19 mouse cellular contexts compared by ENCODE assay signal in genomic region chr1:157532826-157533460, GRCm38 (mm10). TPM values are rescaled to one million over a fixed set of nuclear protein-coding genes. Genes with fewer than 3 reads are reported as not detected.
DNase-seq lines count a peak whose midpoint lies in the region; ATAC-seq lines count a peak whose summit lies in the region.
"Had no signal": no experiment of that assay in that cellular context is flagged by ENCODE, and none has a peak within 500 bp of the region (broad histone marks: within the 10 kb centered on the region; RNA-seq: fewer than 3 reads in every experiment).

No protein-coding gene starts in this region.

- H3K4me3 ChIP-seq in limb, embryonic 12.5 days (replicated peaks), result no peak overlapping the region
- no peak overlapping the region for H3K4me3 ChIP-seq in limb, embryonic 10.5 days
- H3K4me3 ChIP-seq: embryonic facial prominence, embryonic 13.5 days; hindbrain, embryonic 12.5 days; limb, embryonic 13.5 days; midbrain, embryonic 13.5 days; neural tube, embryonic 12.5 days had no signal

- no peak for ATAC-seq in limb, embryonic 12.5 days (ENCODE audit: insufficient number of reproducible peaks, insufficient read depth, low FRiP score, low TSS enrichment, low read depth)
- peak; percentile 31; the same call in 1 of the 2 replicates for ATAC-seq in neutrophil, adult 5-6 weeks (ENCODE audit: extremely low read depth, insufficient number of reproducible peaks, low FRiP score, poor library complexity, severe bottlenecking)
- ATAC-seq: intestine, embryonic 16.5 days; midbrain, embryonic 13.5 days had no signal

- peaks cover 8% of the 10 kb centered on the region for H3K27me3 ChIP-seq in limb, embryonic 12.5 days
- H3K27me3 ChIP-seq in limb, embryonic 10.5 days (ENCODE audit: low read depth, poor library complexity, severe bottlenecking), result no peaks in the 10 kb centered on the region
- H3K27me3 ChIP-seq: embryonic facial prominence, embryonic 13.5 days; limb, embryonic 13.5 days; midbrain, embryonic 13.5 days; neural tube, embryonic 12.5 days had no signal

- H3K4me1 ChIP-seq in limb, embryonic 12.5 days (replicated peaks), result peaks cover 5% of the 10 kb centered on the region; the same call in 1 of the 2 replicates
- peaks cover 15% of the 10 kb centered on the region for H3K4me1 ChIP-seq in limb, embryonic 10.5 days
- H3K4me1 ChIP-seq: hindbrain, embryonic 12.5 days; midbrain, embryonic 13.5 days; neural tube, embryonic 12.5 days had no signal

- H3K9me3 ChIP-seq in limb, embryonic 12.5 days, result no peaks in the 10 kb centered on the region
- H3K9me3 ChIP-seq in limb, embryonic 10.5 days (replicated peaks), result no peaks in the 10 kb centered on the region
- H3K9me3 ChIP-seq: embryonic facial prominence, embryonic 13.5 days; hindbrain, embryonic 12.5 days; limb, embryonic 13.5 days; midbrain, embryonic 13.5 days; neural tube, embryonic 12.5 days had no signal

- H3K4me2 ChIP-seq in limb, embryonic 12.5 days, result no peak overlapping the region
- H3K4me2 ChIP-seq: embryonic facial prominence, embryonic 13.5 days; hindbrain, embryonic 12.5 days; limb, embryonic 13.5 days; midbrain, embryonic 13.5 days; neural tube, embryonic 12.5 days had no signal

- H3K9ac ChIP-seq in limb, embryonic 12.5 days (replicated peaks), result peak overlapping the region; percentile 27; the same call in 1 of the 2 replicates
- H3K9ac ChIP-seq: embryonic facial prominence, embryonic 13.5 days; hindbrain, embryonic 12.5 days; limb, embryonic 13.5 days; midbrain, embryonic 13.5 days; neural tube, embryonic 12.5 days had no signal

- 44% methylated on average over 8 of the region's 8 CpGs for WGBS in limb, embryonic 12.5 days
- WGBS in limb, embryonic 10.5 days, result 51% methylated on average over 8 of the region's 8 CpGs

- H3K36me3 ChIP-seq in limb, embryonic 12.5 days, result no peaks in the 10 kb centered on the region
- H3K36me3 ChIP-seq in limb, embryonic 10.5 days, result no peaks in the 10 kb centered on the region
- H3K36me3 ChIP-seq: embryonic facial prominence, embryonic 13.5 days; hindbrain, embryonic 12.5 days; limb, embryonic 13.5 days; midbrain, embryonic 13.5 days; neural tube, embryonic 12.5 days had no signal

- H3K27ac ChIP-seq in limb, embryonic 12.5 days, result no peak overlapping the region
- no peak overlapping the region for H3K27ac ChIP-seq in limb, embryonic 10.5 days
- H3K27ac ChIP-seq: embryonic facial prominence, embryonic 13.5 days; hindbrain, embryonic 12.5 days; limb, embryonic 13.5 days; midbrain, embryonic 13.5 days; neural tube, embryonic 12.5 days had no signal

- DNase-seq in limb, embryonic 10.5 days (ENCODE audit: low spot score), result no peak
- peak; percentile 79 for DNase-seq in cerebellum, adult 11 months
- peak; percentile 87 to 92 for DNase-seq in cerebellum, postnatal 25 days
- DNase-seq in layer of hippocampus, adult 9-10 months (ENCODE audit: low spot score), result no peak
- no peak for DNase-seq in layer of hippocampus, postnatal 14 days (ENCODE audit: low spot score in 2 of 2)
- DNase-seq: adrenal gland, postnatal 25 days; heart, adult 18-20 months; kidney, postnatal 25 days; layer of hippocampus, postnatal 36 days; lung, postnatal 36 days; right cerebral cortex, postnatal 4 days had no signal

RNA-seq across cellular contexts. Expression of gene Sec16b, which starts 26.4 kb away (rescaled TPM):
- 1.9 and 2.2 TPM in 2 replicates for polyA plus RNA-seq in limb, embryonic 12.5 days (2016; fragmentation: Nextera tagmentation; extraction: Ambion mirVana)
- polyA plus RNA-seq in limb, embryonic 10.5 days (2016; fragmentation: Nextera tagmentation; extraction: Ambion mirVana), result 0.64 and 0.79 TPM in 2 replicates
- 0.12 and 0.37 TPM in 2 replicates for total RNA-seq in neutrophil, adult 5-6 weeks (2017)
- under 1 TPM; 0.33 to 0.51 TPM for total RNA-seq in layer of hippocampus, postnatal 14 days (2021)

Comparison
In these comparisons a context has a peak if more than half of its experiments do, and no peak if none do; other contexts are left out.
1. DNase-seq: peak in cerebellum, adult 11 months (single experiment) and cerebellum, postnatal 25 days (2 of 2); none in limb, embryonic 10.5 days (single experiment), layer of hippocampus, adult 9-10 months (single experiment) and layer of hippocampus, postnatal 14 days (0 of 2).